Mouse (Mus musculus) CH12.LX (cell line): ENCODE results near the gene Ctnna3.

Experiments
- CHD1 ChIP-seq: IDR thresholded peaks from 2 replicates; pipeline ENCODE4 v1.6.1; 2012; ENCODE audit warnings: low read depth, low read length, improper control_type of control experiment, inconsistent platforms
- EP300 ChIP-seq: IDR thresholded peaks from 2 replicates; pipeline ENCODE4 v1.6.1; 2011; ENCODE audit warnings: low read length, improper control_type of control experiment
- MXI1 ChIP-seq: IDR thresholded peaks from 2 replicates; pipeline ENCODE4 v1.6.1; 2011; ENCODE audit warnings: mild to moderate bottlenecking, low read depth, low read length, improper control_type of control experiment
- POLR2A ChIP-seq: IDR thresholded peaks from 2 replicates; pipeline ENCODE4 v1.6.1; 2011; ENCODE audit warnings: low read depth, mild to moderate bottlenecking, improper control_type of control experiment, low read length

GRCm38 (mm10) chr10:63542493-63542892, 112.6 kb downstream of the Ctnna3 start:
- TF ChIP-seq EP300 = no peak
- no peak for TF ChIP-seq CHD1
- TF ChIP-seq POLR2A = no peak
- no peak for TF ChIP-seq MXI1
